Mouse (Mus musculus): Measurements from ENCODE around the gene Map3k11.

DNA sequence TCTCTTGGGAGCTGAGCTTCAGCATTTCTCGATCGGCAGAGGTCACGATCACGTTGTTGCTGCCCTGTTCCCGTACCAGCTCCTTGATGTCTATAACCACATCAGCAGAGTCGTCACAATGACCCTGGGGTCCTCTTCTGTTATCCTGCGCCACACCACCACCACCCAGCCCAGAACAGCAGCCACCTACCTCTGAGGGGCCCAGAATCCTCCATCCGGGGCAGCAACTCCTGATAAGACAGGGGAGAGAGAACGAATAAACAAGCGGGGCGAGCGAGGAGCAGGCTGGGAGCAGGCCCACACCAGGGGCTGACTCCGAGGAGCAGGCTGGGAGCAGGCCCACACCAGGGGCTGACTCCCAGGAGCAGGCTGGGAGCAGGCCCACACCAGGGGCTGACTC lies 2.1 kb upstream of the Map3k11 start:
- TF ChIP-seq CTCF (IDR thresholded peaks at IDR 0.05; ENCODE audit: extremely low read depth, insufficient read depth, insufficient read length, insufficient replicate concordance) (no peak), POLR2A (IDR thresholded peaks at IDR 0.05; ENCODE audit: low read depth, low read length) (no peak)
